Mouse (Mus musculus) left cerebral cortex, postnatal 4 days (tissue): Measurements from ENCODE around the gene Atf7ip2. TPM values are rescaled to one million over a fixed set of nuclear protein-coding genes. Genes with fewer than 3 reads are reported as not detected.
"Not testable (repeated sequence)": the region's sequence is repeated elsewhere in the genome, so short reads cannot be mapped to it uniquely, and the experiment has no call there.

Experiments
- DNase-seq: peaks from one replicate; pipeline ENCODE4 v3.0.0-alpha.2; 2022
- intact Hi-C: fragments of 180-260 bp; cut with DNase I; formaldehyde crosslinking; loops from one replicate; pipeline ENCODE4 v1.15.1; 2025
- total RNA-seq, 2 experiments: library from RNA; stranded (reverse); gene quantifications; 2 replicates each; pipeline ENCODE4 v1.2.3; 2021

The Atf7ip2 gene
- under 1 TPM; 0.44 to 0.60 TPM for total RNA-seq

- DNase-seq: peak; percentile 96
- intact Hi-C loops: no loop called here
Observed at GRCm38 (mm10) chr16:10192679-10193506, at the start of gene Atf7ip2. Gene Atf7ip2 (plus strand): TSS chr16:10192712.

DNA sequence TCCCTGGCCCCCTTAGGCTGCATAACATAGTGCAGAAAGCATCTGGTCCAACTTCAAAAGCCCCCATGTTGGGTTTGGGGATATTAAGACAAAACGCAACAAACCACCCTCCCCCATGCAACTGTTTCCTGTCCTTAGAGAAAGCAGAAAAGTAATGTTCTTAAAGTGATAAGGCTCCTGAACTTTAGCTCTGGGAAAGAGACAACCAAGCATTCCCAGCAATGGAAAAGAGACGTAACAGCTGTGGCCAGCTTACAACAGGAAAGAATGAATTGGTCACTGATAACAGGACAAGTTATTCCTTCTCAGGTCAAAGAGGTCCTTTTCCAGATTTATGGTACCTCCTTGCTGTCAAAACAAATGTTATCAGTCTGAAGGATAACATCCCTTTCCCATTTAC lies 49.3 kb upstream of the Atf7ip2 start:
- DNase-seq: no peak
- intact Hi-C loops: no loop called here

DNA sequence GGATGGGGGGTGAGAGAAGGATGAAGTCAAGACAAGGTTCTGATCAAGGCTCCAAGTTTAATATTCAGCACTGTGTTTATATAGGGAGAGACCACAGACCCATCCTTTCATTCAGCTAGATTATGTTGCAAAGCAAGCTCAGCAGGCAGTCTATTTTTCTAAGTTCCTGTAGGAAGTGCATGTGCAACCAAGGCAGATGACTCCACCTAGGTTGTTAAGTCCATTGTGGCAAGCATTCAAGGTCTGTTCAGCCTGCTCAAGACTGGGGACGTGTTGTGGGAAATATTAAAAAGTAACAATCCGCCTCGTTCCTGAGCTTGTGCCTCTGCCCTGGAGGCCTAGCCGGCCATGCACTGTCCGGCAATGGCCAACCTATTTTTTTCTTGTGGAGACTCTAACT lies 45.1 kb upstream of the Atf7ip2 start:
- DNase-seq: no peak
- intact Hi-C loops: no loop called here

- DNase-seq: no peak
- intact Hi-C loops: no loop called here
Observed at GRCm38 (mm10) chr16:10169123-10169905, 23.2 kb upstream of the Atf7ip2 start.

GRCm38 (mm10) chr16:10170005-10170404 lies 22.5 kb upstream of the Atf7ip2 start, which contains the start of gene Rpl39l:
Gene Rpl39l (plus strand): TSS chr16:10170226.
- no peak for DNase-seq
- intact Hi-C loops: no loop called here

DNA sequence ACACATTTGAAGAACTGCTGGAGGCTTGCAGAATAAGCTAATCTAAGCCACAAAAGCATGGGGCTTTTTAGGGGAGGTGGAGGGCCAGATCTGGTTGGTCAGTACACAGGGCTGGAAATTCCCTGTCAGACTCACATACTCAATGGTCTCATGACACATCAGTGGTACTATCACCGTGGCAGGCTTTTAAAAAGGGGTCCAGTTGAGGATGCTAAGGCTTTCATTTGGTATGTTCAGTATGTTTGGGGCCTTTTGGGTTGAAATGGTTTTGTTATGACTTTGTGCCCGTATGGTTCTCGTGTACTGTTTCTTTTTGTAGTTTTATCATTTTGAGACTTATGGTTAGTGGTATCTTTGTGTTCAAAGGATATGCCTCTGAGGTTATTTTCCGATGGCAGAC lies 21.2 kb upstream of the Atf7ip2 start:
- intact Hi-C loops: no loop called here
- DNase-seq: no peak

DNA sequence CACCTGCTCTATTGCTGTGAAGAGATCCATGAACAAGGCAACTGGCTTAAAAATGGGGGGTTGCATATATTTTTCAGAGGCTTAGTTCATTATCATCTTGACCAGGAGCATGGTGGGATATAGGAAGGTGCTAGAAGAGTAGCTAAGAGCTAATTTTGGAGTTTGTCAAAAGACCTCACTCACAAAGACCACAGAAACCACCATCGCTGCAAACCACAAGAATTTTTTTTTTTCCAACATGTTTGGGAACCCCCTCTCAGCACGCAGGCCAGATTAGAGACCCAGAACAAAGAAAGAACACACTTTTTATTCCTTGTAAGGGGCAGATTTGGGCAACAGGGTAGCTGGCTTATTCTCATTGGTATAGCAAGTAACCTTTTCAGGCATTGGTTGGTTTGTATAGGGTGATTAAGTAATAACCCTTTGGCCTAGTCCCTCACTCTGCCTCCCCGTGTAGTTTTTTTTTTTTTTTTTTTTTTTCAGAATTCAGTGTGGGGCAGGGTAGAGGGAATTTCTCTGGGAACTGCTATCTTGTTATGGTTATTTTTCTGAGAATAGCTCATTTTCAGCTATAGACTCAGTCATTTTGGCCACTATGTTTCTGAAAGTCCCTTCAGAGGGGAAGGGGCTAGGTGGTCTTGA lies 20.2 kb upstream of the Atf7ip2 start:
- intact Hi-C loops: no loop called here
- DNase-seq: no peak

DNA sequence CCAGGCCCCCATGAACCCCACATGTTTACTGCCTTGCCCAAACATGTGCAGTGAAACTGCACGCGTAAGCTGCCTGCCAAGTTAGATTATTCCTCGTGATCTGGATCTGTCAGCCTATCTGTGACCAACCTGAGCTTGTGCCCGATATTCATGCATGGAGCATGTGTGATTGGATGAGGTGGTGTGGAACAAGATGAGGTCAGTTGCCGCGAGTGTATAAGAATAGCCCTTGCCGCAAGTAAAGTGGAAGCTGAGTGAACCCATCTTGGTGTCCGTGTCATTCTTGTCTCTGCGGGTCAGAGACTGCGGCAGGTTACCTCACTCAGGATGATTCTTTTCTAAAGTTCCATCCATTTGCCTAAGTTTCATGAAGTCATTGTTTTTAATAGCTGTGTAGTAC lies 5.1 kb upstream of the Atf7ip2 start:
- intact Hi-C loops, DNase-seq: not testable (repeated sequence)

GRCm38 (mm10) chr16:10208777-10209176 lies 16.3 kb downstream of the Atf7ip2 start:
- intact Hi-C loops: no loop called here
- no peak for DNase-seq

GRCm38 (mm10) chr16:10216366-10216765 lies 23.9 kb downstream of the Atf7ip2 start:
- intact Hi-C loops, DNase-seq: not testable (repeated sequence)

DNA sequence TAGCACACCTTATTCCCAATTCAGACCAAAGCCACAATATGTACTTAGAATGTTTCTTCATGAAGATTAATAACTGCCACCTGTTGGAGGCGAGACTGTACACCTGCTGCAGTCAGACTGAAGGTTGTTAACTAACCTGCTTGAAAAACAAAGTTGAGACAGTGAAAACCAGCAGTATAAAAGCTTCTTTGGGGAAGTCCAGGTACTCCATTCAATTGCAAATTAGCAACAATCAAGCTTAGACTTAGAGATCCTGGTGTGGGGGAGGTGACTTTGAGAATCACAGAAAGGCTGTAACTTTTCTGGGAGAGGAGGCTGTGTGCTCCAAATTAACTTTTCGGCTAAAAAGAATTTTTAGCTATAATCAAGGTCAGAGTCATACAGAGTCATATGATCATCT lies 24.5 kb downstream of the Atf7ip2 start:
- DNase-seq, intact Hi-C loops: not testable (repeated sequence)

DNA sequence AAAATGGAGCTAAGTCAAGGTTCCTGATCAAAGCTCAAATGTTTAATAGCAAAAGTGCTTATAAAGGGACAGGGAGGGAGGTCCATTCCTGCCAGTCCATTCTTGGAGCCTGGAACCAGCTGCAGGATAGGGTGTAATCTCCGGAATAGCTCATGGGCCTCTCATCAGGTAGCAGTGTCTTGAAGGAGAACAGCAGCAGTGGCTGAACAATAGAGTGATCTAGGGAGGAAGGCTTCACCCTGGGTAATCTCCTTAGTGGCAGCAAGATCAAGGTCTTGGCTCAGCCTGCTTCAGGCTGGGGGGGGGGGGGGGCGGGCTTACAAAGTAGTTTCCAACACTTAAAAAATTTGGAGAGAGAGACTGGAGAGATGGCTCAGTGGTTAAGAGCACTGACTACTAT lies 34.8 kb downstream of the Atf7ip2 start:
- DNase-seq: no peak
- intact Hi-C loops: no loop called here

- intact Hi-C loops: no loop called here
- DNase-seq: no peak
Observed at GRCm38 (mm10) chr16:10236601-10237000, 44.1 kb downstream of the Atf7ip2 start.

GRCm38 (mm10) chr16:10253993-10254392 lies 61.5 kb downstream of the Atf7ip2 start:
- intact Hi-C loops: no loop called here
- DNase-seq: no peak

DNA sequence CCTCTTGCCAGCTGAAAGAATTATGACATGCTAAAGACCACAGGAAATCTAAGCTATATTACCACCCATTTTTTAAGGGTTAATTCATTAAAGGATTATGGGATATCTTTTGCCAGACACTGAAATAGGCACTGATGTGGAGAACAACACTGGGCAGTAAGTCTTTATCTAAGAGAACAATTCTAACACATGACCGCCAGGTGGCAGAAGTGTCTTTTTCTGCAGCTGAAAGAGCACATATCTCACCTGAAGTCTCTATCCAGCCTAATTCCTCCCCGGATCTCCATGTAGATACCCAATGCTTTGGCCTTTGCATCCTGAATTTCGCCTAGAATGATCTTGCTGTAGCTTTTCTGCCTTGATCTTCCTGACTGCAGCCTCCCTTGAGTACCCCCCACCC lies 79.7 kb downstream of the Atf7ip2 start:
- peak; percentile 68 for DNase-seq
- intact Hi-C loops: no loop called here

- intact Hi-C loops: no loop called here
- DNase-seq: no peak
Observed at GRCm38 (mm10) chr16:10274465-10274864, 82.0 kb downstream of the Atf7ip2 start.

GRCm38 (mm10) chr16:10276778-10277177 lies 84.3 kb downstream of the Atf7ip2 start:
- DNase-seq, intact Hi-C loops: not testable (repeated sequence)

GRCm38 (mm10) chr16:10280286-10280951 lies 87.9 kb downstream of the Atf7ip2 start:
- intact Hi-C loops: loop anchor here (5.0 kb wide), 2 partner anchors 117 to 242 kb away; partner anchors contain the start of gene Tekt5
- peak; percentile 89 for DNase-seq

GRCm38 (mm10) chr16:10281890-10282289 lies 89.4 kb downstream of the Atf7ip2 start:
- intact Hi-C loops: loop anchor here (5.0 kb wide), 2 partner anchors 115 to 240 kb away; partner anchors contain the start of gene Tekt5
- no peak for DNase-seq

GRCm38 (mm10) chr16:10286513-10287268 lies 94.2 kb downstream of the Atf7ip2 start:
- intact Hi-C loops: no loop called here
- DNase-seq: no peak
